Mouse (Mus musculus) ES-CJ7 (cell line): ENCODE measurements around the gene Gstm5.
"Not testable (repeated sequence)": the region's sequence is repeated elsewhere in the genome, so short reads cannot be mapped to it uniquely, and the experiment has no call there.

Experiments used
- DNase-seq: peaks from one replicate; pipeline ENCODE4 v3.0.0; 2011; ENCODE audit warnings: low read depth, low spot score

Gstm5 gene

GRCm38 (mm10) chr3:107895720-107896569, at the start of gene Gstm5:
TSS of gene Gstm5 (plus strand) at chr3:107895821.
- peak; percentile 58 for DNase-seq

GRCm38 (mm10) chr3:107846175-107846574, 49.4 kb upstream of the Gstm5 start:
- DNase-seq = no peak

GRCm38 (mm10) chr3:107846835-107847234, 48.8 kb upstream of the Gstm5 start:
- no peak for DNase-seq

GRCm38 (mm10) chr3:107848126-107848525, 47.5 kb upstream of the Gstm5 start:
- no peak for DNase-seq

GRCm38 (mm10) chr3:107849000-107849692, 46.5 kb upstream of the Gstm5 start:
- DNase-seq = no peak

GRCm38 (mm10) chr3:107849693-107850031, 46.0 kb upstream of the Gstm5 start:
- no peak for DNase-seq

- DNase-seq = peak; percentile 35
Measured at GRCm38 (mm10) chr3:107850418-107851031, 45.1 kb upstream of the Gstm5 start.

- no peak for DNase-seq
Measured at GRCm38 (mm10) chr3:107852786-107853185, 42.8 kb upstream of the Gstm5 start.

GRCm38 (mm10) chr3:107853232-107854181, 42.1 kb upstream of the Gstm5 start:
- no peak for DNase-seq

- no peak for DNase-seq
Measured at GRCm38 (mm10) chr3:107855368-107855767, 40.3 kb upstream of the Gstm5 start.

GRCm38 (mm10) chr3:107857646-107858045, 38.0 kb upstream of the Gstm5 start:
- no peak for DNase-seq

GRCm38 (mm10) chr3:107861483-107861882, 34.1 kb upstream of the Gstm5 start:
- DNase-seq = not testable (repeated sequence)

- DNase-seq = no peak
Measured at GRCm38 (mm10) chr3:107862471-107862870, 33.1 kb upstream of the Gstm5 start.

- DNase-seq = no peak
Measured at GRCm38 (mm10) chr3:107863471-107863870, 32.1 kb upstream of the Gstm5 start.

GRCm38 (mm10) chr3:107863898-107864603, 31.6 kb upstream of the Gstm5 start:
- DNase-seq = peak; percentile 83

GRCm38 (mm10) chr3:107865364-107866091, 30.1 kb upstream of the Gstm5 start:
- no peak for DNase-seq

GRCm38 (mm10) chr3:107867086-107867485, 28.5 kb upstream of the Gstm5 start:
- DNase-seq = peak; percentile 92

GRCm38 (mm10) chr3:107868452-107868851, 27.2 kb upstream of the Gstm5 start:
- no peak for DNase-seq

GRCm38 (mm10) chr3:107869097-107869496, 26.5 kb upstream of the Gstm5 start:
- DNase-seq = no peak

- no peak for DNase-seq
Measured at GRCm38 (mm10) chr3:107869925-107870324, 25.7 kb upstream of the Gstm5 start.
